Mouse (Mus musculus) testis, postnatal 14 days (tissue): ENCODE measurements at regions not wholly inside any gene's neighbourhood (a gene's known extent, or its start where the extent isn't known, plus 50 kb on each side); places are given as distances from the start of the nearest gene placed in this dataset.
A peak's percentile ranks its signal among the peaks of the same experiment; 100 is the strongest.

Experiments used
- DNase-seq: peaks from one replicate; pipeline ENCODE4 v3.0.0; 2021; ENCODE audit warnings: low spot score

- no peak for DNase-seq
These were observed 206.3 kb downstream of the Rpl10-ps3 start for GRCm38 (mm10) chr9:50138341-50138978.

- DNase-seq: no peak
These were observed 208.2 kb downstream of the Rpl10-ps3 start for GRCm38 (mm10) chr9:50136636-50136985.

GRCm38 (mm10) chr9:50135939-50136635 is 208.7 kb downstream of the Rpl10-ps3 start:
- DNase-seq: no peak

GRCm38 (mm10) chr9:50124241-50124640 is 220.5 kb downstream of the Rpl10-ps3 start:
- no peak for DNase-seq

DNA sequence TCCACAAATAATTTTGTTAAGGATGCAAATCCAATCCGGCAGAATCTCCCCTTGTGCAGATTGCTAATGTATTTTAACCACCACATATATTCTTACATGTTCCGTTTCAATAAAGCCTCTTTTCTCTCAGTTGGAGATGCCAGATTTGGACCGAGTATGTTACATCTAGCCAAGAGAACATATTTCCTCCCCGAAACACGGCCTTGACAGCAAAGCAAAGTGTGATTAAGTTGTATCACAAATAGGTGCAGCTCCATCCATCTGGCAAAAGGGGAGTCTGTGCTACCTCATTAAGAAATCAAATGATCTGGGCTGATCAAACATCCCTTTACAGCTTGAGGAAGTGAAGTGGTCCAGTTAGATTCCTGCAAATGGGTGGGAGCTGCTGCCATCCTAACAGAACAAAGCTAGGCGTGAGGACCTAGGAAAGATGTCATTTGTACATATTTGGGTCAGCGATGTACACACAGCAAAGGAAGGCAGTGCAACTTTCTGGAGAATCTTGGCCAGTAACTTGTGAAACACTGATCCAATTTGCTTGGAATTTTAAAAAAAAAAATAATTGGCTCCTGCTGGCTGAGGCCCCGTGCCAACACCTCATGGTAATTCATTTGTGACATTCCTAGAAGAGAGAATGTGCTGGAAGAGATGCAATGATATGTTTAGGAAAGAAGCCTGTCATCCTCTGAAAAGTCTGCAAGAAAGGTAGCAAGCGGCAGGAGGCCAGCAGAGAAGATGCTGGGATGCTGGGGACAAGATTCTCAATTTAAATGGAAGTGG is 223.8 kb downstream of the Rpl10-ps3 start:
- DNase-seq: no peak

DNA sequence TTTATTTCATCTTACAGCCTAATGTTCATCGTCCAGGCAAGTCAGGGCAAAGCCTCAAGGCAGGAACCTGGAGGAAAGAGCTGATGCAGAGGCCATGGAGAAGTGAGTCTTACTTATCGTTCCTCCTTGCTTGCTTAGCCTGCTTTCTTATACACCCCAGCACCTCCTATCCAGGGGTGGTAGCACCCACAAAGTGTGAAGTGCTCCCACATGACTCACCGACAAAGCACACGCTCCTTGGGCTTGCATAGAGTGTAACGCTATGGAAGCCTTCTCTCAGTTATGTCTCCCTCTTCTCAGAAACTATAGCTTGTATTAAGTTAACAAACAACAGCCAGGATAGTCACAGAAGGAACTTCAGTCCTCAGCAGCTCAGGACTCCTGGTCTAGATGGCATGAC is 225.4 kb downstream of the Rpl10-ps3 start:
- DNase-seq: no peak

GRCm38 (mm10) chr9:50118578-50118977 is 226.2 kb downstream of the Rpl10-ps3 start:
- no peak for DNase-seq

GRCm38 (mm10) chr9:50106551-50106950 is 238.2 kb downstream of the Rpl10-ps3 start:
- DNase-seq: no peak

DNA sequence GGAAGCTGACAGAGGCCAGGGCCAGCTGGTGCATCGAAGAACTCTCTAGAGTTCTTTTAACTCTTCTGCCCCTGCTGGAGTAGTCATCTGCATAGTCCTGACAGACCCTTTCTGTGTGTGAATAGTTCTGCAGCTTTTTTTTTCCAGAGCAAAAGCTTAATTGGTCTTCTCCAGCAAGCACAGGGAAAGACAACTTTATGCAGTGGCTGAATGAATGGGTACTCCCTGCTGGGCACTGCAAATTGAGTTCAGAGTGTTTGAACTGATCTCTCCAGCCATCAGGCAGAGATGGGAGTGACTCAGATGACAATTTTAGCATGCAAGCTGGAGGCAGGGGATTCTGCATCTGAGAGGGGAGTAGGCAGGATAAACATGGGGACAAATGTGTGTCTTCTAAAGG is 242.0 kb downstream of the Rpl10-ps3 start:
- no peak for DNase-seq

DNA sequence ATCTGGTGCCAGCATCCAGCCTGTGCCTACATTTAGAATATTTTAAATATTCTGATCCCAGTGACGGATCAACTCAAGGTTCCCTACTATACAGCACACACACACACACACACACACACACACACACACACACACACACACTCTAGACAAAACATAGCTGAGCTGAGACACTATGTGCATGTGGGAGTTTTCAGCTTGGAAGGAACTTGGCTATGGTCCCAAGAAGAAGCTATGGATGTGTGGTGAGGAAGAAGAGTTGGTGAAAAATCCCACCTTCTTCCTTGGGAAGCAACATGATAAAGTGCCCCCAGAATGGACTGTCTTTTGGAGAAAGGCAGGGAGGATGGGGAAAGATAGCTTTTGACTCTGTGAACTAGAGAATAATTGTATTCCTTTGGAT is 243.7 kb downstream of the Rpl10-ps3 start:
- DNase-seq: no peak

- no peak for DNase-seq
These were observed 253.8 kb downstream of the Rpl10-ps3 start for GRCm38 (mm10) chr9:50090968-50091367.

DNA sequence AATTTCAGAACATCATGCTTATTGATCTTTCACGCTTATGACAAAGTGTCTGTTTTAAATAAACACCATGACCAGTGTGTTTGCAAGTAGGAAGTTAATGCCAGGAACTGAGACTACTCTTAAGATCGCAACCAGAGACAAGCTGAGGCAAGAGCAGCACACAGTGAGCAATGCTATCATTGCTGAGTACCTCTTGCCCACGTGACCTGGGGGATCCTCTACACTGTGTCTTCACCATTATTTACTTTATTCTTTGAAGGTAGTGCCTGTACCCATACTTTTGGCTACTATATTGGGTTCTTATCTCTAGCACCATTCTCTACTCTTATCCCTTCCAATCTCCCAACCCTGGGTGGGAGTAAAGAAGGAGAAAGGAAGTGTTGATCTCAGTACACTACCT is 254.9 kb downstream of the Rpl10-ps3 start:
- no peak for DNase-seq

DNA sequence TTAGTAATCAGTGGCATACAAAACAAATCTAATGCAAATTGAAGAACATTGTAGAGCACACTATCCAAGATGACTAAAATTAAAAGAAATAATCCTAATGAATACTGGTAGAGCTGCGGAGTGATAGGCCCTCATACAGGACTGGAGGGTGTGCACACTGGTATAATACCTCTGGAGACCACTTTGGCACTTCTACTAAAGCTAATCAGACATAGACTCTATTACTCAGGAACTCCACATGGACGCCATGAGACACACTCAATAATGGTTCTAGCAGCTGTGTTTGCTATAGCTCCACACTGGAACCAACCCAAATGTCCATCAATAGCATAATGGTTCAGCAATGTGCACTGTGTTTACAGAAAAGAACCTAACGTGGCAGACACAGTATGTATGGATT is 264.6 kb downstream of the Rpl10-ps3 start:
- no peak for DNase-seq

DNA sequence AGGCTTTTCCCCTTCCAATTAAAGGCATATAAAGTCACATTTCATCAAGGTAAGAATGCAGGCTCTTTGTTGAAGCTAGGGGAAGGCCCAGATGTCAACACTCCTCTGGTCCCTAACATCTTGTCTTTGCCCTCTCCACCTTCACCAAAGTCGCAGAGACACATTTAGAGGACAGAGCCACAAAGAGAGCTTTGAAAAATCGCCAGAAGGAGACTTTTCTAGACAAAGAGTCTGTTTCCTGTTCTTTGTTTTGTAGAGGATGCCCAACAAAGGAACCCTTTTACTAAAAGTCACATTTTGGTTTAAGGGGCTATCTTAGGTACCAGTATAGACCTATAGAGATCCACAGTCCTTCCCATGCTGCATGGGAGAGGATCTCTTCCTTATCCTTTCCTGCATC is 269.9 kb upstream of the Ncam1 start:
- no peak for DNase-seq

- DNase-seq: no peak
These were observed 269.1 kb upstream of the Ncam1 start for GRCm38 (mm10) chr9:50067729-50068225.

DNA sequence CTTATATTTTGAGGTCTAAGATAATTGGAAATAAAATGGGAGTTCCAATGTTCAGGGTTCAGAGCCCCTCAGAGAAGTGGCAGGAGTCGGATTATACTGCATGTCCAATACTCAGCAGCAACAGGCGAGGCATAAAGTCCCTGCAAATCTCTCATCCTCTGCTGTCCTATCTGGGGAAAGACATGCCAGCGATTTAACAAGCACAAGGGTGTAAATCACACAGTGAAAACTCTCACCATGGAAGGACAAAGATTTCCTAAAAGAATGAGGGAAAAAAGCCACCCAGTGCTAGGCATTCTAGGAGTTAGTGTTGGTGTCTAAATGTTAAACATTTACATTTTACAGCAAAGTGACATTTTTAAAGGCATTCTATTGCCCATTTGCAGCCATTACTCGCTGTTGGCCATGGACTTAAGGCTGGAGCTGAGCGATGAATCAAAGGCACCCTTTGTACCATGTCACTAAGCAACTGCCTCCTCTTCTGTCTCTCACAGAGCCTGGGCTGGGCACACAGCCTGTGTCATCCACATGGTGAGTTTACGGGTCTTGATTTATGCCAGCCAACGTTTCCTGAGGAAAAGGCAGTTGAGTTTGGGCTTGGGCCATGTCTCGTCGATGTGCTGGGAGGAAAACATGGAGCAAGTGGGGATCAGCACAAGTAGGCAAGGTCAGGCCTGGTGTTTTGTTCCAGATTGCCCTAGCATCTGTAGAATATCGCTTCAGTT is 265.9 kb upstream of the Ncam1 start:
- no peak for DNase-seq

- DNase-seq: no peak
These were observed 239.5 kb upstream of the Ncam1 start for GRCm38 (mm10) chr9:50038231-50038630.

- no peak for DNase-seq
These were observed 233.8 kb upstream of the Ncam1 start for GRCm38 (mm10) chr9:50032322-50033158.

- DNase-seq: no peak
These were observed 232.6 kb upstream of the Ncam1 start for GRCm38 (mm10) chr9:50031318-50031717.

- peak; percentile 9 for DNase-seq
These were observed 230.3 kb upstream of the Ncam1 start for GRCm38 (mm10) chr9:50029030-50029429.

- no peak for DNase-seq
These were observed 229.8 kb upstream of the Ncam1 start for GRCm38 (mm10) chr9:50028573-50028972.
